Mouse (Mus musculus) heart, adult 2 months (tissue): ENCODE data around the gene Ankrd27.

Source experiments
- CTCF ChIP-seq: fragments of 200-600 bp; IDR thresholded peaks from 2 replicates; pipeline ENCODE4 v1.8.1; 2022; ENCODE audit warnings: antibody characterized with exemption, mild to moderate bottlenecking, moderate library complexity
- EP300 ChIP-seq: fragments of 200-500 bp; IDR thresholded peaks from 2 replicates; pipeline ENCODE4 v1.6.1; 2011; ENCODE audit warnings: low read depth, low read length, control low read depth; ENCODE audit not compliant: insufficient read depth
- POLR2A ChIP-seq: fragments of 200-500 bp; IDR thresholded peaks from 2 replicates; pipeline ENCODE4 v1.6.1; 2011; ENCODE audit warnings: mild to moderate bottlenecking, low read depth, low read length, control low read depth; ENCODE audit not compliant: insufficient read depth

- no peak for TF ChIP-seq CTCF
- no peak for TF ChIP-seq POLR2A
- no peak for TF ChIP-seq EP300
These were observed 20.8 kb downstream of the Ankrd27 start for GRCm38 (mm10) chr7:35606816-35607215.
